Mouse (Mus musculus): ENCODE measurements around the gene Nab1.
A peak's percentile ranks its signal among the peaks of the same experiment; 100 is the strongest.
"Not testable (repeated sequence)": the region's sequence is repeated elsewhere in the genome, so short reads cannot be mapped to it uniquely, and the experiment has no call there.

Nab1 gene

DNA sequence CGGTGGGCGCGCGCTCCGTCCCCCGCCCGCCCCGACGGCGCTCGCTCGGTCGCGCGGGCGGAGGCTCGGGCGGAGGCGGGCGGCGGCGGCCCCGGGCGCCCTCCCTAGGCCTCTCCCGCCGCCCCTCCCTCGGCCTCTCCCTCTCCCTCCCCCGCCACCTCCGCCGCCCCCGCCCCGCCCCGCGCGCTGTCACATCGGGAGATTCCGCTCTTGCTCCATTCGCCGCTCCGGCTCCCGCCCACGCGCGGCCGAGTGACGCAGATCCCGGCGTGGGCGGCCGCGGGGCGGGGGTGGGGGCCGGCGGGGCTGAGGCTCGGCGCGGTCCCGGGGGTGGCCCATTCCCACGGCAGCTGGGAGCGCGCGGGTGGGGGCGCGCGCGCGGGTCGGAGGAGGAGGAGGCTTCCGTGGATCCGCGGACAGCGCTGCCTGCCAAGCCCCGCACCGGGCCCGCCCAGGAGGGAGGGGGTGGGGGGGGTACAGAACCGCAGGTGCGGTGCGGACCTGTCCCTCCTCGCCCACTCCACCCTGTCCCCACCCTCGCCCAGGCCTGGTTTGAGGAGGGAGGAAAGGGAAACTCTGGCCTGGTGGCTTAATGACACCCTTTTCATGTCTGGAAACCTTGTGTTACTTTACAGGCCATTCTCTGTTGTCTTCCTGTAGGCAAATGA lies at the start of gene Nab1:
Gene Nab1, minus strand, starts transcription at position 366 of the 668 bp plus-strand sequence.
- DNase-seq (ENCODE audit: low spot score in 2 of 2), result peak; percentile 62

DNA sequence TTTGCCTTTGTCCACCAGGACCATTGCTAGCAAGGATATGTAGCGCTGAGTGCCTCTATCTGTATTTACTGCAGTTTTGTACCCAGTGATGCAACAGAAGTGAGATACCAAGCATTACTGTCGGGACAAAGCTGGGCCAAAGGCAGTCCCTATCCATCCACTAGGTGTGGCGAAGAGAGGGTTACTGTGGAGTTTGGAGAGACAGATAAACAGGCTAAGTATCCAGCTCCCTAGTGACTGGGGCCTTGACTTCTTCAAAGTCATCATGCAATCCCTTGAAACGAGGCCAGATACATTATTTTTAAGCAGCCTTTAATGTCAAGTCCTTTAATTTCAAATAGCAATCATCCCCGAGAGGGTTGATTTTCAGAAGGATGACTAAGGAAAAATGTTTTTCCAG lies 47.0 kb upstream of the Nab1 start:
- no peak for DNase-seq (ENCODE audit: low spot score in 2 of 2)

- DNase-seq (ENCODE audit: low spot score in 2 of 2), result no peak
Measured at GRCm38 (mm10) chr1:52546796-52547195, 46.3 kb upstream of the Nab1 start.

DNA sequence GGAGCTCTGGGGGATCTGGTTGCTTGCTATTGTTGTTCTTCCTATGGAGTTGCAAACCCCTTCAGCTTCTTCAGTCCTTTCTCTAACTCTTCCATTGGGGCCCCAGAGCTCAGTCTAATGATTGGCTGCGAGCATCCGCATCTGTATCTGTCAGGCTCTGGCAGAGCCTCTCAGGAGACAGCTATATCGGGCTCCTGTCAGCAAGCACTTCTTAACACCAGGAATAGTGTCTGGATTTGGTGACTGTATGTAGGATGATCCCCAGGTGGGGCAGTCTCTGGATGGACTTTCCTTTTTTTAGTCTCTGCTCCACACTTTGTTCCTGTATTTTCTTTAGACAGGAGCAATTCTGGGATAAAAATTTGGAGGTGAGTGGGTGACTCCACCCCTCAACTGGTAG lies 39.6 kb upstream of the Nab1 start:
- DNase-seq (ENCODE audit: low spot score in 2 of 2), result not testable (repeated sequence)

- DNase-seq (ENCODE audit: low spot score in 2 of 2), result no peak
Measured at GRCm38 (mm10) chr1:52529933-52530332, 29.5 kb upstream of the Nab1 start.

- DNase-seq (ENCODE audit: low spot score in 2 of 2), result no peak
Measured at GRCm38 (mm10) chr1:52527656-52528055, 27.2 kb upstream of the Nab1 start.

- DNase-seq (ENCODE audit: low spot score in 2 of 2), result no peak
Measured at GRCm38 (mm10) chr1:52527252-52527651, 26.8 kb upstream of the Nab1 start.

DNA sequence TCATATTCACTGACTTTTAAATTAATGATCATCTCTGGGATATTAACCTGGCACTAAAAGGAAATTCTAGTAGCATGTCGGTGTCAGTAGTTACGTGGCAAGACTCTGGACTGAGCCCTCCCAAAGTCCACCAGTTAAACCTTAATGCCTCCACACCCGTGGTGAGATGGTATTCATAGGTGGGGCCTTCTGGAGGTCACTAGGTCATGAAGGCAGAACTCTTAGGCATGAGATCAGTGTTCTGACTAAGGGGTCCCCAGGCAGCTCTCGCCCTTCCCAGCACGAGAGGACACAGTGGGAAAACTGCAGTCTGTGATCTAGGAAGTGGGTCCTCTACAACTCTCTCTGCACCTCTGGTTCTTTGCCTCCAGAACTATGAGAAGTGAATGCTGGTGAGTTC lies 24.2 kb upstream of the Nab1 start:
- no peak for DNase-seq (ENCODE audit: low spot score in 2 of 2)

DNA sequence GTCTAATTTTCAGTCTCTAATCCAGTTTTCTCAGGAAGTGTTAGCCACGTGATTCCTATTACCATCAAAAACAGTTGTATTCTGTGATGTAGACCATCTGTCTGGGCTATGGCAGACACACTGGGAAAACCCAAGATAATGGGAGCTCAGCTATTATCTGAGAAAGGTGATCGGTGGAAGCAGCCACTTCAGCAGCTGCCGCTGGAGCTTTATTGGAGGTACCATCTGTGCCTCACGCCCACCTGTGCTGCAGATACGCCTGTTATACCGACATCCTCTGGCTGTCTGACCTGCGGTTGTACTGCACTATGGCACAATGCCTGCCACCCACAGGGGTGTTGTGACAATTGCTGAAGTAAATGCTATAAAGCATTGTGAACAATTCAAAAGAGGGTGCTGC lies 23.7 kb upstream of the Nab1 start:
- no peak for DNase-seq (ENCODE audit: low spot score in 2 of 2)

- no peak for DNase-seq (ENCODE audit: low spot score in 2 of 2)
Measured at GRCm38 (mm10) chr1:52521436-52521993, 21.0 kb upstream of the Nab1 start.

- DNase-seq (ENCODE audit: low spot score in 2 of 2), result no peak
Measured at GRCm38 (mm10) chr1:52520131-52520530, 19.7 kb upstream of the Nab1 start.

GRCm38 (mm10) chr1:52515249-52515648 lies 14.8 kb upstream of the Nab1 start:
- DNase-seq (ENCODE audit: low spot score in 2 of 2), result no peak

DNA sequence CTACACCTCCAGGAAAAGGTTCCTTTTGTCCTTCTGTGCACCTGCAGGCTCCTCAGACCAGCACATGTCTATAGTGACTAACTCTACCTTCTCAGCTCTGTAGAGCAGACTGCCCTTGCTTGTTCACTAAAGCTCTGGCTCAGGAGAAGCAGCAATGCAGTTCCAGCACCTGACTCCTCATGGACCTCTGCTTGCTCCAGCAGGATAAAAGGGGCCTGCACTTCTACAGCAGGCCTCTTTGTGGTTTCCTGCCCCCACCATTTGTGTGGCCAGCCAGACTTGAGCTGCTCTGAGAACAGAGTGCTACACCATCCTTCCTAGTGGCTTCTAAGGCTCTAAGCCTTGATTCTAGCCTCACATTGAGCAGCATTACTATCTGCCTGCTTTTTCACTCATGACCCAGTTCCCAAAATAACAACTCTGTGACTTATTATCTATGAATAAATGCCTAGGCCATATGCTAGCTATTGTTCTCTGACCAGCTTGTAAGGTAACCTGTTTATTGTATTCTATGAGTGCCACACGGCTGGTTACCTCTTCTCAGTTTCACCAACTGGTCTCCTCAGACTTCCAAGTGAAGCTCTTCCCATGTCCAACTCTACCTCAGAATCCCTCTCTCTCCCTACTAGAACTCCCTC lies 11.4 kb upstream of the Nab1 start:
- no peak for DNase-seq (ENCODE audit: low spot score in 2 of 2)

DNA sequence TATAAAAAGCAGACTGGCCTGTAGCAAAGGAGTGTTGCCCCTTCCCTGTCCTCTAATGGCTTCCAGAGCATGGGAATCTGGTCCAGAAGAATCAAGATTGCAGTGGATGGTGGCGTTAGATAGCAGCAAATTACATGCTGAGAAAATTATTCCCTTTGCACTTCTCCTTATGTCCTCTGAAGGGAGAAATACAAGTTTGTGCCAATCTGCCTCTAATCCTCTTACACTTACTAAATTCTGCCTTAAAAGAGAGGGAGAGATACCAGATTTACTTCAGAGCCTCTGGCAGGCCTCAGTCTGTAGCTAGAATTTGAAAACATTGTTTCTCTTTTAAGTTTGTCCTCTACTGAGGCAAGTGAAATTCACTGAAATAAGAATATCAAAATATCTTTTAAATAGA lies 5.7 kb upstream of the Nab1 start:
- no peak for DNase-seq (ENCODE audit: low spot score in 2 of 2)

DNA sequence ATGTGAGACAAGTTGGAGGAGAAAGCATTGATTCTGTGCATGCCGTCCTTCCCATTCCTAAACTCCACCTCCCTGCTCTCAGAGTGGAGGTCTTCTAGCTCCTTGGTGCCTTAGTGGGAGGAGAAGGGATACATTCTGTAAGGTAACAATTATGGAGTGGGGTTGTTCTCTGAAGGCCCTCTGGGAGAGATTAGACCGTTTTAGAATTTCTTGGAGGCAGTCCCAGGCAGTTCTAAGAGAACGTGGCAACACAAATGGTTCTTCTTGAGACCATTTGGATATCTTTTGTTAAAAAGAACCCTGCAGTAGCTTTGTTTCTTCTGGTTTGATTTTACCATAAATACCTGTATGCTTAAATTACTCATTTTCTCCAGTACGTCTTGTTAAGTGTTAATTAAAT lies 1.8 kb upstream of the Nab1 start:
- DNase-seq (ENCODE audit: low spot score in 2 of 2), result no peak

- peak; percentile 9 to 25 for DNase-seq (ENCODE audit: low spot score in 2 of 2)
Measured at GRCm38 (mm10) chr1:52501688-52502133, 1.2 kb upstream of the Nab1 start.

GRCm38 (mm10) chr1:52501090-52501489 lies 611 bp upstream of the Nab1 start:
- DNase-seq (ENCODE audit: low spot score in 2 of 2), result no peak

DNA sequence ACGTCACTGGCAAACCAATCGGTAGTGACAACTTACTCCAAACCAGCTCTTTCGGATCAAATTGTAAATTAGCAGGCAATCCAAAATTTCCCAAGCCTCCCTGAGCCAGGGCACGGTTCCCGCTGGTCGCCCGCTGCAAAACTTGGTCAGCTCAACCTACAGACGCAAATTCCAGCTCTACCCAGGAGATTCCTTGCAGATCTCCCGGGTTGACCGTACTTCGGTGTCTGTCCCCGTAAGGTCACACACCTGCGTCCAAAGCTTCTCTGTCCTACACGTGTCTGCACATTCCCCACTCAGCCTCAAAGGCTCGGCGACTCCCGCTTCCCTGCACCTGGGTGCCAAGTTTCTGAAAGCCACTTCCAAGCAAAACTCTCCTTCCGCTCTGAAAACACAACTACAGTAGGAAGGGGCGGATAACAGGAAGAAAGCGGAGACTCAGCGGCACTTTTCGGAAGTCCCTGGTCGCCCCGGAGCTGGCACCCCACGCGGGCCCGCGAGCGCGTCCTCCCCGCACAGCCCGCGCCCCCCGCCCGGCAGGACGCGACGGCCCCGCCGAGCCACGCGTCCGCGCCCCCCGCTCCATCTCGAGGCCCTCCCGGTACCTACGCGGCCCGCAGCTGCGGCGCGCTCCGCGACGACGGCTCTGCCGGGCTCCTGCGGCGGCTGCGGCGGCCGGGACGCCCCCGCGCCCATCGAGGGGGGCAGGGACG lies 722 bp downstream of the Nab1 start:
- peak; percentile 35 to 63 for DNase-seq (ENCODE audit: low spot score in 2 of 2)

- no peak for DNase-seq (ENCODE audit: low spot score in 2 of 2)
Measured at GRCm38 (mm10) chr1:52498786-52499450, 1.6 kb downstream of the Nab1 start.

- no peak for DNase-seq (ENCODE audit: low spot score in 2 of 2)
Measured at GRCm38 (mm10) chr1:52489538-52490181, 10.8 kb downstream of the Nab1 start.

DNA sequence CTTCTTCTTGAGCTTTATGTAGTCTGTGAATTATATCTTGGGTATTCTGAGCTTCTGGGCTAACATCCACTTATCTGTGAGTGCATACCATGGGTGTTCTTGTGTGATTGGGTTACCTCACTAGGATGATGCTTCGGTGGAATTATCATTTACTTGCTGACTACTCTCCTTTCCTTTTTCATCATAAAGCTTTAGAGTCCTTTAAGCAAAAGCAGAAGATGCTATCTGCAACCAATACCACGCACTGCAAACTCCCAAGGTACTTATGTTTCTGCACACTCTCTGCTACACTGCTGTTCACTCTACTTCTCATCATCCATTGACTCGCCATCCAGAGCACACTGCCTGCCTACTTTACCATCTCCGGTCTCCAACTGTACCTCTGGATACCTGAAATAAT lies 15.5 kb downstream of the Nab1 start:
- no peak for DNase-seq (ENCODE audit: low spot score in 2 of 2)

DNA sequence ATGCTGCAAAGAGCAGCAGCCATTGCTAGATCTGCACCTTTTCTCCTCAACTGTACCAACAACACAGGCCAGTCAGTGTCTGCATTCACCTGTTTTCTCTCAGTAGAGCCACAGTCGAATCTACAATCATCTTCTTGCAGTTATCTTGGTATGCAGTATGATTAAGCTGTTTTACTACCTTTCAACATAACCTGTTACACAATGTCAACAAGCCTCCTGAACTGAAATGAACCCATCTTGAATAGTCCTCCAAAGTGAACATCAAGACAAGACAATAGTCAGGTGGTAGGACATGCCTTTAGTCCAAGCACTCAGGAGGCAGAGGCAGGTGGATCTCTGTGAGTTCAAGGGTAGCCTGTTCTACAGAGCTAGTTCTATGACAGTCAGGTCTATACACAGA lies 26.2 kb downstream of the Nab1 start:
- no peak for DNase-seq (ENCODE audit: low spot score in 2 of 2)
